Mouse (Mus musculus): ENCODE results near the gene Gpha2.
A peak's percentile ranks its signal among the peaks of the same experiment; 100 is the strongest.

The Gpha2 gene

GRCm38 (mm10) chr19:6241274-6242107 lies 15.3 kb downstream of the Gpha2 start, which contains the start of gene Atg2a:
Gene Atg2a, plus strand, starts transcription at chr19:6241668.
- DNase-seq (ENCODE audit: low read depth, low spot score) = peak; percentile 99

GRCm38 (mm10) chr19:6242281-6242680 lies 16.1 kb downstream of the Gpha2 start:
- no peak for DNase-seq (ENCODE audit: low read depth, low spot score)

GRCm38 (mm10) chr19:6243226-6243625 lies 17.0 kb downstream of the Gpha2 start:
- no peak for DNase-seq (ENCODE audit: low read depth, low spot score)

- DNase-seq (ENCODE audit: low read depth, low spot score) = no peak
Observed at GRCm38 (mm10) chr19:6245806-6246205, 19.6 kb downstream of the Gpha2 start.

- no peak for DNase-seq (ENCODE audit: low read depth, low spot score)
Observed at GRCm38 (mm10) chr19:6247526-6248300, 21.5 kb downstream of the Gpha2 start.

- DNase-seq (ENCODE audit: low read depth, low spot score) = no peak
Observed at GRCm38 (mm10) chr19:6253021-6253420, 26.8 kb downstream of the Gpha2 start.

GRCm38 (mm10) chr19:6260428-6260827 lies 34.2 kb downstream of the Gpha2 start:
- DNase-seq (ENCODE audit: low read depth, low spot score) = no peak

- no peak for DNase-seq (ENCODE audit: low read depth, low spot score)
Observed at GRCm38 (mm10) chr19:6260946-6261345, 34.8 kb downstream of the Gpha2 start.

GRCm38 (mm10) chr19:6261379-6261778 lies 35.2 kb downstream of the Gpha2 start:
- DNase-seq (ENCODE audit: low read depth, low spot score) = no peak

- peak; percentile 62 for DNase-seq (ENCODE audit: low read depth, low spot score)
Observed at GRCm38 (mm10) chr19:6262222-6262621, 36.0 kb downstream of the Gpha2 start.

GRCm38 (mm10) chr19:6262839-6263433 lies 36.8 kb downstream of the Gpha2 start:
- no peak for DNase-seq (ENCODE audit: low read depth, low spot score)

- no peak for DNase-seq (ENCODE audit: low read depth, low spot score)
Observed at GRCm38 (mm10) chr19:6264200-6264599, 38.0 kb downstream of the Gpha2 start.

- DNase-seq (ENCODE audit: low read depth, low spot score) = no peak
Observed at GRCm38 (mm10) chr19:6264945-6265344, 38.8 kb downstream of the Gpha2 start.

- no peak for DNase-seq (ENCODE audit: low read depth, low spot score)
Observed at GRCm38 (mm10) chr19:6265727-6266182, 39.6 kb downstream of the Gpha2 start.

GRCm38 (mm10) chr19:6267306-6268169 lies 41.4 kb downstream of the Gpha2 start:
- DNase-seq (ENCODE audit: low read depth, low spot score) = no peak

GRCm38 (mm10) chr19:6268170-6268528 lies 42.0 kb downstream of the Gpha2 start:
- peak; percentile 80 for DNase-seq (ENCODE audit: low read depth, low spot score)

- DNase-seq (ENCODE audit: low read depth, low spot score) = no peak
Observed at GRCm38 (mm10) chr19:6268670-6269132, 42.5 kb downstream of the Gpha2 start.

- DNase-seq (ENCODE audit: low read depth, low spot score) = no peak
Observed at GRCm38 (mm10) chr19:6269798-6270475, 43.8 kb downstream of the Gpha2 start.

- DNase-seq (ENCODE audit: low read depth, low spot score) = no peak
Observed at GRCm38 (mm10) chr19:6270661-6271060, 44.5 kb downstream of the Gpha2 start.

GRCm38 (mm10) chr19:6271206-6271605 lies 45.0 kb downstream of the Gpha2 start:
- no peak for DNase-seq (ENCODE audit: low read depth, low spot score)

GRCm38 (mm10) chr19:6272053-6272452 lies 45.9 kb downstream of the Gpha2 start:
- DNase-seq (ENCODE audit: low read depth, low spot score) = no peak

Data from retina, postnatal 7 days (tissue).